Mouse (Mus musculus) midbrain, embryonic 16.5 days (tissue): ENCODE results near the gene Nrarp. TPM values are rescaled to one million over a fixed set of nuclear protein-coding genes. Genes with fewer than 3 reads are reported as not detected.
A peak's percentile ranks its signal among the peaks of the same experiment; 100 is the strongest.

Experiments
- ATAC-seq: fragments of 200-750 bp; cut with Nextera tagmentation; 2 replicates; pipeline ENCODE4 v1.8.0; 2017; ENCODE audit warnings: moderate TSS enrichment
- H3K27ac ChIP-seq: fragments of 300-500 bp; sonication (generic); 2 replicates; pipeline ENCODE4 v1.5.1; 2014; ENCODE audit warnings: mild to moderate bottlenecking, low read length, mixed read lengths
- H3K27me3 ChIP-seq: fragments of 300-500 bp; sonication (generic); 2 replicates; pipeline ENCODE4 v1.6.1; 2014; ENCODE audit warnings: low read depth, low read length, mixed read lengths; ENCODE audit not compliant: control insufficient read depth, insufficient read depth
- H3K36me3 ChIP-seq: fragments of 300-500 bp; sonication (generic); 2 replicates; pipeline ENCODE4 v1.6.1; 2014; ENCODE audit warnings: mild to moderate bottlenecking, low read length, moderate library complexity, mixed read lengths; ENCODE audit not compliant: control insufficient read depth, insufficient read depth
- H3K4me1 ChIP-seq: fragments of 300-500 bp; sonication (generic); 2 replicates; pipeline ENCODE4 v1.6.1; 2014; ENCODE audit warnings: mild to moderate bottlenecking, low read length, mixed read lengths; ENCODE audit not compliant: control insufficient read depth, insufficient read depth
- H3K4me2 ChIP-seq: fragments of 300-500 bp; sonication (generic); 2 replicates; pipeline ENCODE4 v1.6.1; 2014; ENCODE audit warnings: mild to moderate bottlenecking, low read length, mixed read lengths
- H3K4me3 ChIP-seq: fragments of 300-500 bp; sonication (generic); 2 replicates; pipeline ENCODE4 v1.5.1; 2014; ENCODE audit warnings: low read depth, mild to moderate bottlenecking, low read length, moderate library complexity, mixed read lengths
- H3K9ac ChIP-seq: fragments of 300-500 bp; sonication (generic); 2 replicates; pipeline ENCODE4 v1.6.1; 2014; ENCODE audit warnings: low read depth, low read length, mixed read lengths
- H3K9me3 ChIP-seq: fragments of 300-500 bp; sonication (generic); replicated peaks from 2 replicates; pipeline ENCODE4 v1.6.1; 2014; ENCODE audit warnings: mild to moderate bottlenecking, low read length, mixed read lengths; ENCODE audit not compliant: control insufficient read depth, poor library complexity, severe bottlenecking
- WGBS: fragments of 180-500 bp; shearing (Covaris S2); extraction: QIAGEN DNeasy Blood & Tissue Kit; methylation state at CpG from one replicate; pipeline ENCODE4 v1.1.7; 2014; 5-methylcytosine and 5-hydroxymethylcytosine counted together
- polyA plus RNA-seq: library from polyadenylated mRNA; unstranded; fragments of >200 nt; fragmentation: Nextera tagmentation; extraction: Ambion mirVana; gene quantifications from 2 replicates; pipeline ENCODE4 v1.2.1, GENCODE M21; 2015

The Nrarp gene
- polyA plus RNA-seq: 13.1 and 15.0 TPM in 2 replicates

GRCm38 (mm10) chr2:25180478-25180903, at the start of gene Nrarp:
TSS of gene Nrarp (plus strand) at chr2:25180758.
- Histone ChIP-seq H3K9ac (peak within 1 kb of the TSS; percentile 74), H3K27ac (peak within 1 kb of the TSS; percentile 79), H3K36me3 (no peaks in the 10 kb centered on the region), H3K4me3 (peak within 1 kb of the TSS; percentile 69), H3K4me2 (peak within 1 kb of the TSS; percentile 67), H3K27me3 (no peaks in the 10 kb centered on the region; the same call in 1 of the 2 replicates), H3K9me3 (no peaks in the 10 kb centered on the region), H3K4me1 (peaks cover 35% of the 10 kb centered on the region)
- ATAC-seq: peak; percentile 90
- under 1% methylated on average over 35 of the region's 35 CpGs for WGBS

- no peak overlapping the region for H3K27ac ChIP-seq
- H3K9ac ChIP-seq: no peak overlapping the region
- H3K36me3 ChIP-seq: no peaks in the 10 kb centered on the region
- no peak for ATAC-seq
- 71% methylated on average over 9 of the region's 9 CpGs for WGBS
- no peaks in the 10 kb centered on the region for H3K9me3 ChIP-seq
- H3K4me2 ChIP-seq: no peak overlapping the region
- H3K27me3 ChIP-seq: no peaks in the 10 kb centered on the region
- H3K4me3 ChIP-seq: no peak overlapping the region
- peaks cover 5% of the 10 kb centered on the region; the same call in 1 of the 2 replicates for H3K4me1 ChIP-seq
Observed at GRCm38 (mm10) chr2:25131601-25132000, 49.0 kb upstream of the Nrarp start.

GRCm38 (mm10) chr2:25137832-25138231, 42.7 kb upstream of the Nrarp start:
- no peaks in the 10 kb centered on the region for H3K9me3 ChIP-seq
- no peak for ATAC-seq
- H3K9ac ChIP-seq: no peak overlapping the region
- 86% methylated on average over 6 of the region's 6 CpGs for WGBS
- no peak overlapping the region for H3K4me2 ChIP-seq
- no peaks in the 10 kb centered on the region for H3K36me3 ChIP-seq
- no peak overlapping the region for H3K4me3 ChIP-seq
- no peaks in the 10 kb centered on the region for H3K4me1 ChIP-seq
- H3K27me3 ChIP-seq: no peaks in the 10 kb centered on the region
- H3K27ac ChIP-seq: no peak overlapping the region

GRCm38 (mm10) chr2:25141185-25141584, 39.4 kb upstream of the Nrarp start:
- Histone ChIP-seq H3K36me3 (no peaks in the 10 kb centered on the region), H3K4me1 (no peaks in the 10 kb centered on the region), H3K27ac (no peak overlapping the region), H3K27me3 (no peaks in the 10 kb centered on the region), H3K9ac (no peak overlapping the region), H3K4me3 (no peak overlapping the region), H3K9me3 (no peaks in the 10 kb centered on the region), H3K4me2 (no peak overlapping the region)
- no peak for ATAC-seq
- WGBS: 66% methylated on average over 4 of the region's 4 CpGs

GRCm38 (mm10) chr2:25141921-25142320, 38.6 kb upstream of the Nrarp start:
- Histone ChIP-seq H3K36me3 (no peaks in the 10 kb centered on the region), H3K4me2 (no peak overlapping the region), H3K4me1 (no peaks in the 10 kb centered on the region), H3K4me3 (no peak overlapping the region), H3K9me3 (no peaks in the 10 kb centered on the region), H3K27ac (no peak overlapping the region), H3K9ac (no peak overlapping the region), H3K27me3 (no peaks in the 10 kb centered on the region)
- ATAC-seq: no peak
- 89% methylated on average over 5 of the region's 5 CpGs for WGBS

- Histone ChIP-seq H3K27ac (no peak overlapping the region), H3K9ac (no peak overlapping the region), H3K36me3 (no peaks in the 10 kb centered on the region), H3K27me3 (no peaks in the 10 kb centered on the region), H3K9me3 (no peaks in the 10 kb centered on the region), H3K4me2 (no peak overlapping the region), H3K4me3 (no peak overlapping the region), H3K4me1 (no peaks in the 10 kb centered on the region)
- WGBS: 90% methylated on average over 6 of the region's 6 CpGs
- ATAC-seq: no peak
Observed at GRCm38 (mm10) chr2:25145346-25145745, 35.2 kb upstream of the Nrarp start.

GRCm38 (mm10) chr2:25147398-25147797, 33.2 kb upstream of the Nrarp start:
- no peak overlapping the region for H3K27ac ChIP-seq
- H3K36me3 ChIP-seq: no peaks in the 10 kb centered on the region
- H3K4me1 ChIP-seq: no peaks in the 10 kb centered on the region
- H3K27me3 ChIP-seq: no peaks in the 10 kb centered on the region
- WGBS: 92% methylated on average over 5 of the region's 5 CpGs
- no peak overlapping the region for H3K9ac ChIP-seq
- no peaks in the 10 kb centered on the region for H3K9me3 ChIP-seq
- no peak for ATAC-seq
- H3K4me2 ChIP-seq: no peak overlapping the region
- H3K4me3 ChIP-seq: no peak overlapping the region

- H3K4me3 ChIP-seq: no peak overlapping the region
- H3K27me3 ChIP-seq: no peaks in the 10 kb centered on the region
- H3K4me1 ChIP-seq: no peaks in the 10 kb centered on the region
- no peak overlapping the region for H3K27ac ChIP-seq
- 83% methylated on average over 5 of the region's 5 CpGs for WGBS
- no peaks in the 10 kb centered on the region for H3K36me3 ChIP-seq
- no peak overlapping the region for H3K9ac ChIP-seq
- H3K4me2 ChIP-seq: no peak overlapping the region
- ATAC-seq: no peak
- H3K9me3 ChIP-seq: no peaks in the 10 kb centered on the region
Observed at GRCm38 (mm10) chr2:25147892-25148291, 32.7 kb upstream of the Nrarp start.

- no peak overlapping the region for H3K9ac ChIP-seq
- no peaks in the 10 kb centered on the region for H3K36me3 ChIP-seq
- 82% methylated on average over 2 of the region's 2 CpGs for WGBS
- H3K27ac ChIP-seq: no peak overlapping the region
- no peak overlapping the region for H3K4me2 ChIP-seq
- ATAC-seq: no peak
- no peaks in the 10 kb centered on the region for H3K4me1 ChIP-seq
- no peak overlapping the region for H3K4me3 ChIP-seq
- no peaks in the 10 kb centered on the region for H3K27me3 ChIP-seq
- H3K9me3 ChIP-seq: no peaks in the 10 kb centered on the region
Observed at GRCm38 (mm10) chr2:25149643-25150042, 30.9 kb upstream of the Nrarp start.
